Mouse (Mus musculus) bone marrow macrophage, adult 2 months (primary cell): ENCODE results near the gene Parp6.

Source experiments
- CTCF ChIP-seq: IDR thresholded peaks from 2 replicates; pipeline ENCODE4 v1.5.1; 2012; ENCODE audit warnings: low read depth, mild to moderate bottlenecking, low read length, moderate library complexity
- POLR2A ChIP-seq: IDR thresholded peaks from 2 replicates; pipeline ENCODE4 v1.6.1; 2012; ENCODE audit warnings: mild to moderate bottlenecking, low read depth, low read length, borderline replicate concordance

- TF ChIP-seq POLR2A (no peak), CTCF (peak; percentile 60)
These were observed 32.2 kb upstream of the Parp6 start for GRCm38 (mm10) chr9:59584871-59585308.
